8 mouse cellular contexts compared by ENCODE assay signal in genomic region chr4:136469371-136469903, GRCm38 (mm10). TPM values are rescaled to one million over a fixed set of nuclear protein-coding genes. Genes with fewer than 3 reads are reported as not detected.
A peak's percentile ranks its signal among the peaks of the same experiment; 100 is the strongest.
DNase-seq lines count a peak whose midpoint lies in the region; ATAC-seq and TF ChIP-seq lines count a peak whose summit lies in the region.

Gene Luzp1 (plus strand): TSS chr4:136469761.

- no peaks in the 10 kb centered on the region for H3K9me3 ChIP-seq in hindbrain, postnatal 0 days (ENCODE audit: low read length)

- ATAC-seq in common myeloid progenitor, adult 5-6 weeks (replicated peaks; ENCODE audit: low read depth, poor library complexity, severe bottlenecking), result peak; percentile 91
- peak; percentile 96 for ATAC-seq in hindbrain, postnatal 0 days
- ATAC-seq in megakaryocyte, adult 5-6 weeks (ENCODE audit: poor library complexity, severe bottlenecking), result peak; percentile 87

- H3K4me3 ChIP-seq in gastrocnemius, adult 2 months, result peak within 1 kb of the TSS; percentile 90
- peak within 1 kb of the TSS; percentile 58 for H3K4me3 ChIP-seq in hindbrain, postnatal 0 days (ENCODE audit: low read length)
- H3K4me3 ChIP-seq in left cerebral cortex, adult 2 months, result peak within 1 kb of the TSS; percentile 86

- intact Hi-C loops in gastrocnemius, adult 2 months (cut with DNase I), result no loop called here
- intact Hi-C loops in left cerebral cortex, adult 2 months (cut with DNase I), result loop anchor here (1.0 kb wide), 1 partner anchor 49 kb away; no protein-coding TSS in a partner anchor

- H3K4me2 ChIP-seq in hindbrain, postnatal 0 days (ENCODE audit: low read depth, low read length), result peak within 1 kb of the TSS; percentile 74

- DNase-seq in ZHBTc4 (ENCODE audit: low read depth, low spot score), result peak; percentile 97
- DNase-seq in gastrocnemius, adult 2 months, result peak; percentile 93
- peak; percentile 94 for DNase-seq in hindbrain, postnatal 0 days (ENCODE audit: low spot score)
- DNase-seq in left cerebral cortex, adult 2 months (ENCODE audit: extremely low spot score in 1 of 2, low spot score in 2 of 2), result peak; percentile 92 to 95
- peak; percentile 89 to 95 for DNase-seq in right cerebral cortex, adult 2 months (ENCODE audit: low spot score in 2 of 2)
- DNase-seq in urinary bladder, postnatal 14 days (ENCODE audit: low spot score), result peak; percentile 93

- TF ChIP-seq CTCF in gastrocnemius, adult 2 months (IDR thresholded peaks at IDR 0.05), result peak; percentile 16
- TF ChIP-seq CTCF in hindbrain, postnatal 0 days (IDR thresholded peaks at IDR 0.05; ENCODE audit: low read depth), result no peak
- TF ChIP-seq CTCF in left cerebral cortex, adult 2 months (IDR thresholded peaks at IDR 0.05), result no peak; the same call in 1 of the 2 replicates

- no peaks in the 10 kb centered on the region for H3K36me3 ChIP-seq in hindbrain, postnatal 0 days (ENCODE audit: insufficient read depth, low read length)

- H3K9ac ChIP-seq in hindbrain, postnatal 0 days (replicated peaks; ENCODE audit: low read length), result peak within 1 kb of the TSS; percentile 62

- no peaks in the 10 kb centered on the region for H3K4me1 ChIP-seq in hindbrain, postnatal 0 days (ENCODE audit: insufficient read depth, low read length)

- no peaks in the 10 kb centered on the region for H3K27me3 ChIP-seq in hindbrain, postnatal 0 days (ENCODE audit: insufficient read depth, low read length)

- H3K27ac ChIP-seq in gastrocnemius, adult 2 months, result peak within 1 kb of the TSS; percentile 95
- peak within 1 kb of the TSS; percentile 89 for H3K27ac ChIP-seq in hindbrain, postnatal 0 days
- peak within 1 kb of the TSS; percentile 94 for H3K27ac ChIP-seq in left cerebral cortex, adult 2 months

- WGBS in hindbrain, postnatal 0 days, result 3% methylated on average over 33 of the region's 36 CpGs

RNA-seq across cellular contexts. Expression of gene Luzp1, which starts in this region (rescaled TPM):
- 6.5 and 11.1 TPM in 2 replicates for total RNA-seq in common myeloid progenitor, adult 5-6 weeks (2017)
- 10 to 100 TPM; 10.8 to 16.0 TPM for total RNA-seq in gastrocnemius, adult 2 months (2021)
- total RNA-seq in hindbrain, postnatal 0 days (2014; rRNA removed), result 15.6 and 18.3 TPM in 2 replicates
- 71.4 and 76.4 TPM in 2 replicates for polyA plus RNA-seq in hindbrain, postnatal 0 days (2015; fragmentation: Nextera tagmentation; extraction: Ambion mirVana)
- total RNA-seq in left cerebral cortex, adult 2 months (2021), result 10 to 100 TPM; 82.0 to 88.2 TPM
- total RNA-seq in megakaryocyte, adult 5-6 weeks (2015), result 3.4 and 6.7 TPM in 2 replicates
- 3.5 and 4.8 TPM in 2 replicates for total RNA-seq in megakaryocyte, adult 5-6 weeks (2017)

Comparison
In these comparisons a context has a peak if more than half of its experiments do, and no peak if none do; other contexts are left out.
1. Peak in every context shown above with its lines: DNase-seq, ATAC-seq, H3K4me3 ChIP-seq and H3K27ac ChIP-seq.